Mouse (Mus musculus) megakaryocyte-erythroid progenitor cell, adult 5-6 weeks (primary cell): ENCODE measurements around the gene Tspan6. TPM values are rescaled to one million over a fixed set of nuclear protein-coding genes. Genes with fewer than 3 reads are reported as not detected.

ENCODE experiments used
- ATAC-seq: replicated peaks from 2 replicates; pipeline ENCODE4 v1.8.0; 2016; ENCODE audit warnings: mild to moderate bottlenecking, inconsistent platforms; ENCODE audit not compliant: severe bottlenecking, poor library complexity, low FRiP score, low TSS enrichment
- total RNA-seq, 2 experiments: library from RNA; stranded (forward) in 1 of 2; stranded (reverse) in 1 of 2; fragments of 200-1000, 215-1000 nt in 1 of 2; fragments of >200 nt in 1 of 2; fragmentation: Nextera tagmentation in 1 of 2; gene quantifications; 2 replicates each; pipeline ENCODE4 v1.2.3; 2014 to 2017

The Tspan6 gene
- total RNA-seq (2014; fragmentation: Nextera tagmentation) (4.0 and 6.1 TPM in 2 replicates), total RNA-seq (2017) (5.7 and 14.9 TPM in 2 replicates)

- peak; percentile 100 for ATAC-seq
Observed at GRCm38 (mm10) chrX:133898014-133898542, at the start of gene Tspan6. Gene Tspan6, minus strand, starts transcription at chrX:133898429.

DNA sequence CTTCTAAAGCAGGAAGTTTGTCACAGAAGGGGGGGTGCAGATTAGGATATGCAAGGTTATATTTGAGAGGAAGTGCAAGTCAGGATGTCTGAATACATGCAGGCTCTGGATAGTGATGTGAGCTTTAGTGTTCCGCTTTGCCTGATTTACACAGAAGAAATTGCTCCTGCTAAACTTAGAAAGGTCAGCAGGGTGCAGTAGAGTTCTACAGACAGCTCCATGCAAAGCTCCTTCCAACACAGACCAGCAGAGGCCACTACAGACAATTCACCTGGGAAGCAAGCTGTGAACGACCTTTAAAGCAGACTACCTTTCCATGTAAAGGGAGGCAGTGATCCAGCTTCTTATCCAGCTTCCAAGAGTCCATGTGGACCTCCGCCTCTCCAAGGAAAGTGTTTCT is 49.2 kb upstream of the Tspan6 start:
- peak; percentile 97 for ATAC-seq

GRCm38 (mm10) chrX:133939561-133939960 is 41.3 kb upstream of the Tspan6 start:
- ATAC-seq, result no peak

DNA sequence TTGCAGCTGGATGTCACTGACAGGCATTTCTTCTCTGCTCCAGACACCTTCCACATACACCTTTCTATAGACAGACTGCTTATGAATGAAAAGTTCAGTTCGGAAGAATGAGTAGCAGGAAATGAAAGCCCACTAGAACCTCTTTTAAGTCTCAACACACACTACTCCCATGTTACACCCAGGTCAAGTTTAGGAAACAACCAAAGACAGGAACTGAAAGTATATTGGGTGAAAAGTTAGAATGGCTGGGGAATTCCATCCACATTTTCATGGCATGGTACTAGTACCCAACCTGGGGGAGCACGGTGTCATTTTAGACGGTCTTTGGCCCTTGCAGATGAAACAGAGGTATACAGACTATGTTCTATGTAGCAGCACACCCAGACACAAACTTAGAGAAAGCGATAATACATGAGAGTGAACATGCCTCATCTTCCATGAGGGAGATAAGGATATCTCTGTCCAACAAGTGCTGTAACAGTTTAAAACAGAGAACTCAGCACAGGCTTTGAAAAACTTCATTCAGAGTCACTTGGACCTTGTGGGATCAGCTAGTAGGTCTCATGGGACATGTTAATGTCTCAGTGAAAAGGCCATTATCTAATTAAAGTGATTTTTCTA is 38.5 kb upstream of the Tspan6 start:
- peak; percentile 78 for ATAC-seq

DNA sequence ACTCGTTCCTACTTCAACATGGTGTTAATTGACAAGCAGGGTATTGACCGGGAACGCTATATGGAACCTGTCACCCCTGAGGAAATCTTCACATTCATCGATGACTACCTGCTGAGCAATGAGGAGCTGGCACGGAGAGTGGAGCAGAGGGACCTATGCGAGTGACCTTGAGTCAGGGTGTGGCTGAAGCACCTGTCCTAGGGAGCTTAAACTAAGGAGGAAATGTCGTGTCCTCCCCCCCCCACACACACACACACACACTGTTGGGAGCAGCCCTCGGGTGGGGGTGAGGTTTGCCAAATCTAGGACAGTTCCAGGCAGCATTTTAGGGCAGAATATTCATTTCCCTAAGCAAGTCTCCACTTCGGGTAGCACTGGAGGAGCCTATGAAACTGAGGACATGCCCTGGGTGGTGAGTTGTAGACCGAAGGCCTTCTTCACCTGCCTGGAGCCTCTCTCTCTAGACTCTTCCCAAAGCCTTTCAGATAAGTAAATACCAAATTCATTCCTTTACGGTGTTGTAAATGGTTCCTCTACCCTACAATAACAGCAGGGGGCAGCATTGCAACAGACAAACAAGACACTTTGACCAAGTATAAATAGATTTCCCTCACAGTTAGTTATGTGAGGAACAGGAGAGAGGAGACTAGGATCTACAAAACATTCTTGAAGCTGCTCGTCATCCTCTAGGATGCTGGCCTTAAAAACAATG is 33.2 kb upstream of the Tspan6 start:
- peak; percentile 87 for ATAC-seq

- ATAC-seq, result no peak
Observed at GRCm38 (mm10) chrX:133926760-133927159, 28.5 kb upstream of the Tspan6 start.

DNA sequence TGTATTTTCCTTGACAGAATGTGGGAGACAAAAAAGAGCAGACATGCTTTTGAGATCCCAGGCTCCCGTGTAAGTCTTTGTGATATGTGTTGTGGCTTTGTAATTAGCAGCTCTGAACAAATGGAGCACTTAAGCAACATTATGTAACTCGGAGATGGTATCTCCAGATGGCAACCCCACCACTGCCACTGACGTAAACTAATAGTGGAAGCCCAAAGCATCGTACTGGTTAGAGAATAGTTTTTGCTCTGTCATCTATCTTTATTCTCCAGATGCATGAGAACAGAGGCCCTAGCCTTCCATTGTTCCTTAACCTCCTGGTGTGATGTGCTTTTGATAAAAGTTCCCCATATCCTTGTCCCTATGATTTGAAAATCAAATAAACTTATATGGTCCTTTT is 23.0 kb upstream of the Tspan6 start:
- ATAC-seq, result peak; percentile 50; the same call in 1 of the 2 replicates

DNA sequence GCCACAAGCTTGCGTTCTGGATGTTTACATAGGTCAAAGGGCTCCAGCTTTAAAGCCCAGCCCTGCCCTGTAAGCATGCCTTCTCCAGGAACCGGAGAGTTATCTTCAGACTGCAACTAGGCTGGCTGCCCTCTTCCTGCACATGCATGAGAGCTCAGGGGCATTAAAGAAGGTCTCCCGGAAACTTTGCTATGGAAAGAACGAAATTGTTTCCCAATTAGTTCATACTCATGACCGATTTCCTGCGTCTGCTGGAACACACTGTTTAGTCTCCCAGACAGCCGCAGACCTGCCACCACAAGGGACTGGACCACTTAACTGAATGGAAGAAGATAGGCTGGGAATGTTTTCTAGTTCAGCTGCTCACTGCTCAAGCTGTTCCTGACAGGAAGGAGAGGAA is 16.0 kb upstream of the Tspan6 start:
- ATAC-seq, result no peak

DNA sequence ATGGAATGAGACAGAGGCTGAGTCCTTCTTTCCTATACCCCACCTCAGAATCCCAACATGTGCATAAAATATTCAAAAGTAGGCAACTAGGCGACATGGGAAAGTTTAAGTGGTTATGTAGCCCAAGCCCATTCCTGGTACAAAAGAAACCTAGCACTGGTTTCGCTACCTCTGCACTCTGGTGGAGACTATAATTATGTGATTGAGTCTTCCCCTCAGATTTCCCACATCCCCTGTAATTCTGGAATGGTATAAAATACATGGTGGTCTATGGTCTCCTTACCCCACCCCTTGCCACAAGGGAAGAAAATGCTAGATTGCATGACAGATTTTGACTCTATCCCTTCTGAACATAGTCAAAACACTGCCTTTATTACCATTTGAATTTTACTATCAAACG is 14.8 kb upstream of the Tspan6 start:
- no peak for ATAC-seq

GRCm38 (mm10) chrX:133911397-133912103 is 13.3 kb upstream of the Tspan6 start:
- no peak for ATAC-seq

DNA sequence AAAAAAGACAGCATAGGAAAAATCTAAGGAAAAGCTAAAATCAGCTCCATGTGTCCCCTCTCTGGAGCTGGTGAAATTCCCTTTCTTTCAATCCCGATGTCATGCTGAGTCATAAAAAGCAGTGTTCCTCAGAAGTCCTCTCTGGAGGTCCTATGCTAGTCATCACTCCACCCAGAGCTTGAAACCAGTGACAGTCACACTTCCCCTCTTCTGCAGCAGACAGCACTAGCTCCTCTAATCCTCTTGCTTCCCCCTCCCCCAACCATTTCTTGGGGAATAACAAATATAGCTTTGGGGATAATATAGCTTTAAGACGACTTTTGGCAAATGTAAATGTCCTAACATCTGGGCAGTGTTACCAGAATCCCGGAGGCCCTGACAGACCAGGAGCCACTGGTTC is 10.0 kb upstream of the Tspan6 start, which contains the start of gene Srpx2:
TSS of gene Srpx2 (plus strand) at position 166 of the 400 bp plus-strand sequence.
- no peak for ATAC-seq

GRCm38 (mm10) chrX:133888111-133888510 is 10.1 kb downstream of the Tspan6 start:
- ATAC-seq, result no peak

GRCm38 (mm10) chrX:133887308-133887707 is 10.9 kb downstream of the Tspan6 start:
- ATAC-seq, result no peak

DNA sequence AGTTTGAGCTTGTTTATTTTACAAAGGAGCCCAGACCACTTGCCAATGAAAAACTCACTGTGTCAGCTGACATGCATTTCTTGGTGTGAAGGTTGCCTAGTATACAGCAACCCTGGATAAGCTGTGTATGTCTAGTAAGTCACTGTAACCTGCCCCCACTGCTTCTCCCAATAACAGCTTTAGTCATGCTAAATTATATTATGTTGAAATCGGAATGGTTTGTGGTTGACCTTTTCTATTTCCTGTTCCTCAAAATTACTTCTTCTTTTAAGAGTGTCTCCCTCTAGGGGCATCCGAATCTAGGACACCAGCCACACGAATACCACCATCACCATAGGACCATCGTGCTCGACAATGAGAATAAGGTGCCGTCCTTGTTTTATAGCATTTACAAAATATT is 28.5 kb downstream of the Tspan6 start:
- ATAC-seq, result no peak

GRCm38 (mm10) chrX:133853637-133854036 is 44.6 kb downstream of the Tspan6 start:
- ATAC-seq, result no peak

- no peak for ATAC-seq
Observed at GRCm38 (mm10) chrX:133850680-133851079, 47.5 kb downstream of the Tspan6 start, which contains the start of gene Tnmd. Gene Tnmd, plus strand, starts transcription at chrX:133850980.
